Mouse (Mus musculus): Measurements from ENCODE around the gene Sox8.

Sox8 gene

DNA sequence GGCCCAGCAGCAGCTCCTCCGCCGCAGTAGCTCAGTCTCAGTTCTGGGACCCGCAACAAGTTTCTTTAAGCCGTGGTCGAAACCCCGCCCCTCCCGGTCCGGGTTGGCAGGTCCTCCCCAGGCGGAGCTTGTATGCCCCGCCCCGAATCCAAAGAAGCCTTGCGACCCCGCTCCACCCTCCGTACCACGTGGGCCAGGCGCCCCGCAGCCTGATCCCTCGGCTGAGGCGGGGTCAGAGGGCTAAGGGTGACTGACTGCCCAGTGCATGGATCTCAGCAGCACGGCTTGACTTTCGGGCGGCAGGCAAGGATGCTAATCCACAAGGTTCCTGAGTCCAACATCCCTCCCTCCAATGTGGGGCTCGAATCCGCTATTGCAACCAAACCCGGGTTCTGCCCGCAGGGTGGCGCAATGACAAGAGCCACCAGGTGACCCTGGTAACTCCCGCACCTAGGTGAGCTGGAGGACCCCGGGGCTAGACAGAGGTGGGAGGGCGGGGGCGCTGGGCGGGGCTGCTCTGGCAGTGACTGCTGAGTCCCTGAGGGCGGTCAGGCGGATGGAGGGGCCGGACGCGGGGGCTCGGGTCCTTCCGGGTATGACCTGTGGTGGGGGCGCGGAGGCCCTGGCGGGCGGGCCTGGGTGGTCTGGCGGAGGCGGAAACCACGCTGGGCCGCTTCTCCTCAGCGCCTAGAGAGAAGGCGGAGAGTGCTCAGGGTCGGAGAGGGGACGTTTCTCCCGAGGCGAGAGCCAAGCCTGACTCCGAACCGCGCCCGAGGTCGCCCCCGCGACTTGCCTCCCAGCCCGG is at the start of gene Sox8:
Gene Sox8 (minus strand): TSS at position 39 of the 805 bp plus-strand sequence.
- peak; percentile 55 to 60 for DNase-seq

DNA sequence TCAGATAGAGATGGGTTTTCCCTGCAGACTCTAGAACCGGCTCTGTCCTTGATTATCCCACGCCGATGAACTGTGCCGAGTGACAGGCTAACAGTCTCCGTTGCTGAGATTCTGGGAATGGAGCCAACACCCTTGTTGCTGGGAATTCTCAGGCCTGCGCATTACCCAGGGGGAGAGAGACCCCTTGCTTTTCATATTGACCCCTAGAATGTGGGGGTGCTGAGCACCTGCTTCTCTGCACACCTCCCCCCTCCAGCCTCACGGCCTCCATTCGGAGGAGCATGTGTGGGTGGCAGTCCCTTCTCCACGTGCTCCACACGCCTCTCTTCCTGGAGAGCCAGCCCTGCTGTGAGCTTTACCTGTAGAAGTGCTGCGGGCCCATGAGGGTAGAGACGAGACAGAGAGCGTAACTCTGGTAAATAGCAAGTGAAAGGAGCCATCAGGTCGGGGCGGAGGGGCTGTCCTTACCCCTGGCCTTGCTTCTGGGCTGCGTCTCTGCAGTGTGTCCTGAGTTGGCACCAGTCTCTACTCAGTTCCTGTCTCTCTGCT is 48.1 kb upstream of the Sox8 start:
- no peak for DNase-seq

DNA sequence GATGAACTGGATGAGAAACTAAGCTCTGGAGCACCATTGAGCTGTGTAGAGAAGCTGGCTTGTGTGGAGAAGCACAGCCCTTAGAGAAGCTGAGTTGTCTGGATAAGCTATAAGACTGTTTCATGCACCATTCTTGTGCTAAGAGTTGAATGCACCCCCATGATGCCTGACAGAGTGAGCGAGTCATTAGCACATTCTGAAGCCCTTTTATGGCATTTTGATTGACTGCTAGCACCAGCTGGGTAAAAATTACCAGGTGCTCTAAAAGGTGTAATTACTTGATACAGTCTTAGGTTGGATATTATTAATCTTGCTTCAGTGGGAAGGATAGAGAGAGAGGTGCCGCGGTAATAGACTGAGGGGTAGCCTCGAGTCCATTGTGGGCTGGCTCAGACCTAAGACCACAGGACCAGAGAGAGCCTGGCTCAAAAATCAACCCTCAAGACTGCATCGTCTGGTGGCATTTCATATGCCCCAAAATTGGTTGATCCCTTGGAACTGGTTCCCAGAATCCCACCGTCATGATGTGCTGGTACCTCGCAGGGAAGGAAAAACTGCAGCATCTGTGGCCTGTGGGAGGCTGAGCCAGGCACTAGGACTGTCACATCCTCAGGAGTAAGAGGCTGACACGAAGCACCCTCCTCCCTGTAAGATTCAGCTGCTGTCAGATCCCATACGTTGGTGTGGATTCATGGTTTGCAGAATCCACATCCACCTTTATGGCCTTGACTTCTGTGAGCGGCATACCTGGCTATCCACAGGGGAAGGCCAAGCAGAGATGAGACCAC is 44.4 kb upstream of the Sox8 start:
- no peak for DNase-seq

DNA sequence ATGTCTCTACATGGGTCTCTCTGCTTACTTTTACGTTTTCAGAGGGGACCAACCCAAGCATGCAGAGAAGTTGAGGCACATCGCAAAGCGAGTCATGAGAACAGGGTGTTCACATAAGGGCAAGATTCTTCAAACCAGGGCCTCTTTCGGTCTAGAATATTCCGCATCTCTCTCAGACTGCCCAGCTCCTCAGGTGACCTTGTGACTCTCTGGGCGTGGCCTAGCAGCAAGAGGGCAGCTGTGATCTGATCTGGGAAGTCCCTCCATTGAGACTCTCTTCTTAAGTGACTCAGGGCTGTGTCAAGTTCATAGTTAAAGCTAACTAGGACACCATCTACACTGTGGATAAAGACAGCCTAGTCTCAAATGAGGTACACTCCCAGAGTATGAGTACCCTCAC is 42.8 kb upstream of the Sox8 start:
- no peak for DNase-seq

DNA sequence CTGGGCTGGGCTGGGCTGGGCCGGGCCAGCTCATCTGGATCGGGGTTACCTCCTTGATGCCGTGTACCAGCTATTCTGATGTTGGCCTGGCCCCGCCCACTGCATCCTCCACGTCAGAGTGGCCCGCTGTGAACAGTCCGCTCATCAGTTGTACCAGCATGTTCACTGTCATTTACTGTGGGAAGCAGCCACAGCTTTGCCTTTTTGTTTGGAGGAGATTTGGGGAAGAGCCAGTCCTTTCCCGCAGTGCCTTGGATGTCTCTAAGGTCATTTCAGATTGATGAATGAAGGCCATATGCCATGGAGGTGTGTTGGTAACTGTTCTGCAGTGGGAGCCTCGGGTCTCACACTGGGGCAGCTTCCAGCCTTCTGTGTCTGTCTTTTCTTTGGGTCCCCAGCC is 42.1 kb upstream of the Sox8 start:
- no peak for DNase-seq

DNA sequence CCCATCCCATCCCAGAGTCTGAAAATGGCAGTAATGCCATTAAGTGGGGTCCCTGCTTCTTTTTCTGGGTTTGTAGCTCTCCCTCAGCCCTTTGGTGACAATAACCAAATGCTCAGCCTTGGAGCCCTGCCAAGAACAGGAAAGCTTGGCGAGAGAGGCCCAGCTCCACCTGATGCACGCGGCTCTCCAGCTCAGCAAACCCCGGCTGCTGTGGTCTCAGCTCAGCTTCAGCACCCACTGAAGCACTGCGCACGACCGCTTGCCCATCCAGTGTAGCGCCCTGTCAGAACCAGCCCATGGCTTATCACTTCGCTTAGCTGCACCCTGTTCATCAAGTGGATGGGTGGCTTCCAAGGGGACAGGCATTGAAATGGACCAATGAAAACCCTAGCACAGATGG is 39.7 kb upstream of the Sox8 start:
- peak in 1 of 2 experiments; percentile 7 for DNase-seq

DNA sequence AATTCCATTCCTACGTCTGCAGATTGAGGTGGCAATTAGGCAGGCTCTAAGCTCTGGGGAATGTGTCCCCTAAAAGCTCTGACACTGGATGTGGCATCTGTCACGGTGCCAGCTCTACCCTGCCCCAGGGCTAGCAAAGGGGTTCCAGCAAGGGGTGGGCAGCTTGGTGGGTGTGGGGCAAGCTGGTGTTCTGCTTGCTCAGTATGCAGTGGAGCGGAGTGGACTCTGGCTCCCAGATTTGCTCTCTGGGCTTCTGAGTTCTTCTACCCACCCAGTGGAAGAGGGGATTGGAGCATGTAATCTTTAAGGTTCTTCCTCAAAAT is 39.0 kb upstream of the Sox8 start:
- no peak for DNase-seq

DNA sequence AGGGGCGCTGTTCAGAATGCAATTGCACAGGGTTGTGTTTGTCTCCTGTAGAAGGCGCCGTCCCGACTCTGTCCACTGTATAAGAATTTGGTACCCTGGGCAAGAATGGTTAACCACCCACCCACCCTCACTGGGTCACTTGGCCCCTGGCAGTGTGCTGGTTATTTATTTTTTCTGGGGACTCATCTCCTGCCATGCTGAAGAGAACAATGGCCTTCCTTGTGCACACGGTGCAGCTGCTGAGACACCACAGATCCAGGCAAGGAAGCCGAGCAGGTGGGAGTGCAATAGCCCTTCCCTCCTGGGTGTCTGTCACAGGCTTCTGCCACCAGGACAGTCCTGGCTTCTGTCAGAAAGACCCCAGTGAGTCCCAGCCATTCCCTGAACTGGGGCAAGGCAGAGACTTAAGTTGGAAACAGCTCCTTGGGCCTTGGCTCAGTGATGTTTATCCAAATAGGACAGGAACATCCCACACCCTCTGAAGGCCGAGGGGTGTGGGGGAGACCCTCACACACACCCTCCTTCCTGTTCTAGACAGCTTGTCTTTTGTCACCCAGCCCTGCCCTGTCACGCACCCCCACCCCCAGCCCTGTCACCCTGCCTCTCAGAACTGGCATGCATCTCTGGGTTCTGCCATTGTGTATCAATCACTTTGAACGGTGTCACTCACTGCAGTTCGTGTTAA is 38.5 kb upstream of the Sox8 start:
- no peak for DNase-seq

DNA sequence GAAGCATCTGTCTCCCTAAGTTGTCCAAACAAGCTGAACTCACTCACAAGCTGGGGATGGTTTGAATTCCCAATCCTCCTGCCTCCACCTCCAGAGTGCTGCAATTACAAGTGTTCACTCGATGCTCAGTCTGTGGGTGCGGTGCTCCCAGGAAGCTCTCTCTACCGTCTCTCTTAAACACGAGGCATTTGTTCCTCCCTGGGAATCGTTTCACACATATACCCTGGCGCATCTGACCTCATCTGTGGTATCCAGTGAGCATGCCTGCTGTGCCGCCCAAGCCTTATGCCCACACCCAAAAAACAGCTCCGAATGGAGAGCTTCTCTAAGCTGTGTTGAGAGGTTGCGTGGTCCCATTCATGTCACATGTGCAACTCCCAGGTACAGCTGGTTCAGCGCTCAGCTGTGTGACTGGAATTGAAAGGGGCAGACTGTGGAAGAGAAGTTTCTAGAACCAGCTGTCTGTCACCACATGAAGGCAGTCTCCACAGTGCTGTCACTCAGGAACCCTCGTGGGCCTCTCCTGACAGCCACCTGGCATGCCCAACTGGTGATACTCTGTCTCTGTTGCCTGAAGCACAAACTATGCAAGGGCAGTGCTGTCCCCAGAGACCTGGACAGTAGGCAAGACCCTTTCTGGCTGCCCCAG is 37.8 kb upstream of the Sox8 start:
- DNase-seq = peak; percentile 56 to 61

DNA sequence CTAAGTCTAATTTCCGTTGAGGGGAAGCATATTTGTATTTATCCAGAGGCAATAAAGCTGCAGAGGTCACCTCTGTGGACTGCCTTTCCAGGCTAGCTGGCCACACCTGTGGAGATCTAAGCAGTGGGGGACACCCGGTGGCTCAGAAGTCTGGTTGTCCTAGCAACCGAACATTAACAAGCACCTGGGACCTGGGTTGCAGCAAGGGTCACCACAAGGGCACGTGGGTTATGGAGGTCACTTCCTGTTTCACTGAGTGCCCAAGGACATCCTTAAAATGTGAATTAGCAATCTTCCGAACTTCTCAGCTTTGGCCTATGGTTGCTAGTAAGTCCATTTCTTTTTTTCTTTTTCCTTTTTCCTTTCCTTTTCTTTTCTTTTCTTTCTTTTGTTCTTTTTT is 33.7 kb upstream of the Sox8 start:
- DNase-seq = no peak

DNA sequence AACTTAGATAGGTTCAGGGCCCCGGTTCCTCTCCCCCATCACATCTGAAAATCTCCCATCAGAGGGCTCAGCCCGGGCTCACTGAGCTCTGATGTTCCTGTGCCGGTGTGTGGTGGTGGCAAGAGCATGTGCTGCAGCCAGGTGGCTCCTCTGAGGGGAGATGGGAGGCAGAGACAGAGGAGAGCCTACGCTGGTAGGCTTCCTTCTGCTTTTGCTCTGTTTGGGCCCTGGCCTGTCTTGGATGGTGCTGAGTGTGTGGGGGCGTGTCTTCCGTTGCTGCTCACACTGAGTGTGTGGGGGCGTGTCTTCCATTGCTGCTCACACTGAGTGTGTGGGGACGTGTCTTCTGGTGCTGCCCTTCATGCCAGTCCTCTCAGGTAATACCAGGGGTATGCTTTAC is 31.9 kb upstream of the Sox8 start:
- DNase-seq = no peak

DNA sequence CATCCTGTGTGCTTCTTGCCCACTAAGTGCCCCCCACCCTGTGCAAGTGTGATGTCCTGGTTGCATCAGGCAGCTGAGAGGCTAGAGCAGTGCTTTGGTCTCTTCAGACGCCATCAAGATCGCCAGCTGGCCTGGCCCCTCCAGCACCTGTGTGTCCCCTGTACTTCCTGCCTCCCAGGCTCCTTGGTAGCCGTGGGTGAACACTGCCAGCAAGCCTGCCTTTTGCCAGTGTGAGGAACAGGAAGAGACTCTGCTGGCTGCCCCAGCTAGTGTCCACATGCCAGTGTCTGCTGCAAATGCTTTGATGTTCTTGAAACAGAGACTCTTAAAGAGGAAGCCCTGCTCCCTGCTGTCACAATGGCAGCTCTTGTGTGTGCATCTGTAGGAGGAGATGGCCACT is 27.1 kb upstream of the Sox8 start:
- no peak for DNase-seq

DNA sequence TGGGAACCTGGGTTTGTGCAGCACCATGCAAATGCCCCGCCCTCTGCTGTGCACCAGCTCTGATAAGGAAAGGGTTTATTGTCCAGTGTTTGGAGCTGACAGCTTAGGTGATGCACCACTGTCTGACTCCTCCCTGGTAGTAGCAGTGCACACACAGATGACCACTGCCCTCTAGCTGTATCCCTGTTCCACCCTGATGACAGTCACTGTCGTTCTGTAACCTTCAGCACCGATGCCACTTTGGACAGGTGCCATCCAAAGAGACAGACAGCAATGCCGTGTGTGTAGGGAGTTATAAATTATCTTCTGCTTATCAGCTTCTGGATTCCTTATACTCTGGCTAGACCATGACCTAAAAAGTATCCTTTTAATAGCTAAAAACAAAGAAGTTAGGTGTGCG is 25.0 kb upstream of the Sox8 start:
- no peak for DNase-seq

DNA sequence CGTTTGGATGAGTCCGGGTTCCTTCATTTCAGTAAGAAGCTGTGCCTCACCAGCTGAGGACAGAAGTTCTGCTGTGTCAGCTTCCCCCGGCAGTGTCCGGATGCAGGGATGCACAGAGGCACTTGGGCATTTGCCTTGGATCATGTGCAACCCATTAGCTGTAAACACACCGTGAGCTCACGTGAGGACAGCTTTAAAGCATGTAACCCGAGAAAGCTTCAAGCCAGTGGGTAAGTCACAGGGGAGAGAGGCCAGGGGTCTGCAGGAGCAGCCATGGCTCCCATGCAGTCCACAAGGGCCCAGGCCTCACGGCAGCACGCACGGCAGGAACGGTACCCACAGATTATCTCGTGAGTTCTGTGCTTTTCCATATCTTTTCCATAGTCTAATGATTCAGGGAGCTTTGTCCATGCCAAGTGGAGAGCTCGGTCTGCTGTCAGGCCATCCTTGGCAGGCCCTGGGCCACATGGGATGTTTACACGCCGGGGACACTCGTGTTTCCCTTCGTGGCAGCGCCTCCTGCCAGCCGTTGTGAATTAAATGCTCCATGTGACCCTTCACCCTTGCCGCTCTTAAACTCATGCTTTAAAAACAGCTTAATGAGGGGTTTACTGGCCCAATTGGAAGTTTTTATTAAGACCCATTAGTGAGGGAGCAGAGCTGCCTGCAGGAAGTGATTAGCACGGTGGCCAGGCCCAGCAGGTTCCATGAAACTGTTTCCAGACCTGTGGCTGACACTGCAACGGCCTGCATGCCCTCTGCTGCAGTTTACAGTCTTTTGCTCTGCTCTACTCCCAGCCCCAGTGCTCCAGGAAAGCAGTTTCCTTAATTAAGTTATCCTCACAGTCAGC is 23.1 kb upstream of the Sox8 start:
- no peak for DNase-seq

DNA sequence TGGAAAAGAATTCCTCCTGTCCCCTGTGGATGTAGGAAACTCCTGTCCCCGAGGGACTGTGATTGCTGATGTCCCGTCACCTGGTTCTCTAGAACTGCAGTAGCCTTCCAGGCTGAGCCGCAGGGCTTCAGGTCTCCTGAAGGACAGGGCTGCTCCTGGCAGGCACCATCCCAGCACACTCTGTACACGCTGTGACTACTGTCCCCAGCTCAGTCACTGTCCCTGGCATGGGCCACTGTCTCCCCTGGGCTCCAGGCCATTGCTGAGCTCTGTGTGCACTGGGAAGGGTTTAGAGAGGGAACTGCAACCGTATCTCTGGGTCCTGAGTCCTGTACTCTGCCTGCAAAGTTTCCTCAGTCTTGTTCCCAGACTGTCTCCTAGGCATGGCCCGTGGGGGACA is 21.9 kb upstream of the Sox8 start:
- DNase-seq = no peak

DNA sequence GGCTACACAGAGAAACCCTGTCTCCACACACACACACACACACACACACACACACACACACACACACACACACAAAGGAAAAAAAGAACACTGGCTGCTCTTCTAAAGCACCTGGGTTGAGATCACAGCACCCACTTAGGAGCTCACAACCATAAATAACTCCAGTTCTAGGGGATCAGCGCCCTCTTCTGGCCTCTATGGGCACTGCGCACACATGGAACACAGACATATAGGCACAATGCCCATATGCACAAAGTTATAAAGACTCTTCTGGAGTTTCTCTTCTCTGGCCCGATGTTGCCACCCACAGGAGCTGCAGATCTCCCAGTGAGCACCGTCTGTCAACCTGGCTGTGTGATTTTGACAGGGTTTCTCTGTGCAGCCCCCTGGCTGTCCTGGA is 20.5 kb upstream of the Sox8 start:
- DNase-seq = no peak

DNA sequence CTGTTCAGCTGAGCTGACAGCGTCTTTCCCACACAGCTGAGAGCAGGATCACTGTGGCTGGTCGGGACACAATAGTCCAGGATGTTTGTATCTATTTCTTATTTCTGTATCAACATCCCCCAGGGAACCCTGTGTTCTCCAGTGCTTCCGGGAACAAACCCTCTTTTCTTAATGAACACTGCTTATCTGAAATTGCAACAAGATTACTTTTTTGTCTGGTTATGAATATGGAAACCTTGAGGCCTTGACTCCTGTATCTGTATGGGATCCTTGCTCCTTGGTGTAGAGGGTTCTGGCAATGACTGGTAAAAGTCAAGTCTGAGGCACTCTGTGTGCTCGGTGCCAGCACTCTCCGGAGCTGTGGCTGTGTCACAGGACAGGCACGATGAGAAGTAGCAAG is 19.6 kb upstream of the Sox8 start:
- DNase-seq = no peak

DNA sequence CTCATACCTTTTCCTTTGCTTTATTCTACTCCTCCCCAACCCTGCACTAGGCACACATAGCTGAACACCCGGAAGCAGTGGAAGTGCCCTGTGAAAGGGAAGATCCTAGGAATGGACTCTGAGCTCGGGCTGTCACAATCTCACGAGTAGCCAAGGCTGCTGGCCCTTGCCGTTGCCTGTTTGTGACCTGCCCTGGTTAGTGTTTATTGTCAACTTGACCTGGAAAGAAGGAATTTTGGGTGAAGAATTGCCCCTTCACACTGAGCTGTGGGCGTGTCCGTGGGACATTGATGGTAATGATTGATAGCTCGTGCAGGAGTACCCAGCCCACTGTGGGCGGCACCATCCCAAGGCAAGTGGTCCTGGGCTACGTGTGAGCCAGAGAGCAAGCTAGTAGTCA is 14.2 kb upstream of the Sox8 start:
- DNase-seq = no peak

DNA sequence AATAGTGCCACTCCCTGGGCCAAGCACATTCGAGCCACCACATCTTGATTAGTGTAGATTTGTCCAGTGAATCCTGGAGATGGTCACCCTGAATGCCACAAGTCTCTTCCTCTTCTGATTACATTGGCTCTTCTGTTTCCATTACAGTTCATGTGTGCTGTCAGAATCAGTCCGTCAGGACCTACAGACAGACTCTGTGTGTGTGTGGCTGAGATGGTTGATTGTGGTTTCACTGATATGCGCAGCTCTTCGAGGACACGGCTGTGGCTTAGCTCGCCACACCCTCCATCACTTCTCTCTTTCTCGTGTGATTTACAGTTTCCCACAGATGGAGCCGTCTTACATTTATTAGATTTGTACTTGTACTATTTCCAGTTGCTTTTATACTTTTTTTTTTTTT is 13.4 kb upstream of the Sox8 start:
- no peak for DNase-seq

DNA sequence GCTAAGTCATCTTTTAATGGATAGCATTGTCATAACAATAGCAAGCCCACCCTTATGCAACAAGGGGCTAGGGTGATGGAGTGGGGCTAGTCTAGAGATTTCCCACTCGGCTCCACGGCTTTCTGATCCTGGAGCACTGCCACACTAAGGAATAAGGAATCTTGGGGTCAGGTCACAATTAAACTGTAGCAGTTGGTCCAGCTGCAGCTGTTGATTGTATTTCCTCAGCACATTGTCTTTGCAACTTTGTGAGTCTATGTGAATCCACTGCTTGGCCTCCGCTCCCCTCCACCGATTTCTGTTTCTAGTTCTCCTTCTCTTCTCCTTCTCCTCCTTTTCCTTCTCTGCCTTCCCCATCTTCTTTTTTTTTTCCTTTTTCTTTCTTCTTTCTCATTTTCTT is 12.6 kb upstream of the Sox8 start:
- no peak for DNase-seq

DNA sequence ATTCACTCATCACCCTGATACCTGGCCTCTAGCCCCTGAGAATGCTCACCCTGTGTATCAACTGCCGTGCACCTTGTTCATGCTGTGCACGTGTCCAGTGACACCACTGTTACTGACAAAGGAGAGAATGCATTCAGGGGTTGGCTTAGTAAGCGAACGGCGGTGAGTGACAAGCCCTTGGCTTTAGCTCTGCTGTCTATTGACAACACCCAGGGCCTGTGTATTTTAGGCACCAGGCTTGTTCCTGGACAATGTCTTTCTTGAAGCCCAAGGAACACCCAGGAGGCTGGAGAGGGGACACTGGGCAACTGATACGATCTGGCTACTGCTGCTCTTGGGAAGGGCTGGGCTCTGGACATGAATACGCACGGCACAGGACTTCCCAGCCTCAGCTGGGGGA is 11.6 kb upstream of the Sox8 start:
- DNase-seq = no peak
